Mouse (Mus musculus) neural tube, embryonic 13.5 days (tissue): ENCODE results near the gene Prkch. TPM values are rescaled to one million over a fixed set of nuclear protein-coding genes. Genes with fewer than 3 reads are reported as not detected.

ENCODE experiments used
- ATAC-seq: fragments of 200-750 bp; cut with Nextera tagmentation; 2 replicates; pipeline ENCODE4 v1.8.0; 2017; ENCODE audit warnings: low read depth, mild to moderate bottlenecking, moderate TSS enrichment, moderate library complexity
- H3K27ac ChIP-seq: fragments of 300-500 bp; sonication (generic); replicated peaks from 2 replicates; pipeline ENCODE4 v1.5.1; 2015; ENCODE audit warnings: moderate library complexity, mild to moderate bottlenecking, inconsistent platforms
- H3K27me3 ChIP-seq: fragments of 300-500 bp; sonication (generic); 2 replicates; pipeline ENCODE4 v1.6.1; 2015; ENCODE audit warnings: mild to moderate bottlenecking, inconsistent platforms
- H3K36me3 ChIP-seq: fragments of 300-500 bp; sonication (generic); 2 replicates; pipeline ENCODE4 v1.6.1; 2015; ENCODE audit warnings: mild to moderate bottlenecking, inconsistent platforms
- H3K4me1 ChIP-seq: fragments of 300-500 bp; sonication (generic); replicated peaks from 2 replicates; pipeline ENCODE4 v1.6.1; 2015; ENCODE audit warnings: inconsistent platforms
- H3K4me2 ChIP-seq: fragments of 300-500 bp; sonication (generic); 2 replicates; pipeline ENCODE4 v1.6.1; 2015; ENCODE audit warnings: inconsistent platforms, mild to moderate bottlenecking, moderate library complexity
- H3K4me3 ChIP-seq: fragments of 300-500 bp; sonication (generic); 2 replicates; pipeline ENCODE4 v1.5.1; 2015; ENCODE audit warnings: mild to moderate bottlenecking, inconsistent platforms
- H3K9ac ChIP-seq: fragments of 300-500 bp; sonication (generic); 2 replicates; pipeline ENCODE4 v1.6.1; 2015; ENCODE audit warnings: moderate library complexity, mild to moderate bottlenecking, inconsistent platforms
- H3K9me3 ChIP-seq: fragments of 300-500 bp; sonication (generic); 2 replicates; pipeline ENCODE4 v1.6.1; 2016; ENCODE audit warnings: inconsistent platforms
- WGBS: fragments of 180-500 bp; shearing (Covaris S2); methylation state at CpG from one replicate; pipeline ENCODE4 v1.1.7; 2015; 5-methylcytosine and 5-hydroxymethylcytosine counted together
- polyA plus RNA-seq: library from polyadenylated mRNA; unstranded; fragments of >200 nt; fragmentation: Nextera tagmentation; extraction: Ambion mirVana; gene quantifications from 2 replicates; pipeline ENCODE4 v1.2.1, GENCODE M21; 2015

Gene Prkch
- polyA plus RNA-seq, 1 experiment from 2014 or later, result 9.6 TPM

DNA sequence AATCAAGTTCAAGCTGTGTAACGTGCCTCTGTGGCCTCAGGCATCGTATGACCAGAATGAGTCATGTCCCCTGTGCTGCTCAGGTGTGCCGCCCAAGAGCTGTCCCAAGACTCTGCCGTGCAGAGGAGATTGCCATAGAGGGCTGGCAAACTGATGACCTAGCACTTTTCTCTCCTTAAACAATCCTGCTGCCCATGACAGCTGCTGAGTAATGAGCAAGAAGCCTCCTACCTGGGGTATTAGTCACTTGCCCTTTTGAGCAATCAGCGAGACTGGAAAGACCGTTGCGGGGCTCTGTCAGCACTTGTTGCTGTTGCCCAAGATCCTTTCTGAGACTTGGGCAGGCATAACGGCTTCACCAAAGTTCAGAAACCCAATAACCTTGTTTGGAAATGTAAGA lies 171.1 kb downstream of the Prkch start:
- WGBS, result 86% methylated on average over 8 of the region's 8 CpGs
- no peaks in the 10 kb centered on the region for H3K27me3 ChIP-seq
- no peak overlapping the region for H3K4me3 ChIP-seq
- no peaks in the 10 kb centered on the region for H3K9me3 ChIP-seq
- no peak overlapping the region for H3K4me2 ChIP-seq
- H3K9ac ChIP-seq, result no peak overlapping the region
- H3K27ac ChIP-seq, result no peak overlapping the region
- peaks cover 9% of the 10 kb centered on the region for H3K4me1 ChIP-seq
- H3K36me3 ChIP-seq, result no peaks in the 10 kb centered on the region
- ATAC-seq, result no peak

DNA sequence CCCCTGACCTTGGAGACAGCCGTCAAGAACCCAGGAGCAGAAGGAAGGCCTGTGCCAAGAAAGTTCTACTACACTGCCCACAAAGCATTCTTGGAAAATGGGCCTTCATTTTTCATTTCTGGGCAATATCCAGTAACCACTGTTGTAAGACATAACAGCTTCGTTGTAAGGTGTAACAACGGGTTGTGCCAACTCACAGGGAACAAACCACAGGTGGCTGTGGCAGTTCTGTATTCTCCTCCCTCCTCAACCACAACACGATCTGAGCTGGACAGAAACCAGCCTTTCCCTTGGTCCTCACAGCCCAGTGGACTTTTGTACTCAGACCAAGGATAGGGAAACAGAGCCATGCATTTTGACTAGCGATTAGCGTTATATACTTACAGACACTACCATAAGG lies 171.9 kb downstream of the Prkch start:
- H3K4me1 ChIP-seq, result peaks cover 9% of the 10 kb centered on the region
- no peak overlapping the region for H3K4me2 ChIP-seq
- H3K4me3 ChIP-seq, result no peak overlapping the region
- no peak overlapping the region for H3K9ac ChIP-seq
- H3K36me3 ChIP-seq, result no peaks in the 10 kb centered on the region
- no peaks in the 10 kb centered on the region for H3K27me3 ChIP-seq
- no peak overlapping the region for H3K27ac ChIP-seq
- no peak for ATAC-seq
- 94% methylated on average over 6 of the region's 6 CpGs for WGBS
- no peaks in the 10 kb centered on the region for H3K9me3 ChIP-seq

DNA sequence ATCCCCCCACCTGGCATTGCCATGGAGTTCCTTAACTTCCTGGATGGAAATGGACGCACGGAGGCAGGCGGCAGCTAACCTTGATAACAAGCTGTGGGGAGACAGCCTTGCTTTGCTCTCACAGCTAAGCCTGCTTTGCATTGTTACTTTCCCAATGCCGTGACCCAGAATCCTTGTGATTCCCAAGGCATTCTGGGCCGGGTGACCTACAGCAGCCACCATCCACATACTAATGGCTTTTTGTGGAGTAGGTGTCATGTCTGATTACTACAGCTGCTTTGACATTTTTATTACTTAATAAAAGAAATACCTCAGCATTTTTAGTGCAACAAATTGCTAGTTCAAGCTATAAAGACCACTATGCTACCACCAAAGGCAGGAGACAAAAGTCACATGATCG lies 177.4 kb downstream of the Prkch start:
- 75% methylated on average over 6 of the region's 6 CpGs for WGBS
- H3K27me3 ChIP-seq, result no peaks in the 10 kb centered on the region
- no peaks in the 10 kb centered on the region for H3K36me3 ChIP-seq
- no peak overlapping the region for H3K4me3 ChIP-seq
- H3K4me2 ChIP-seq, result no peak overlapping the region
- no peak for ATAC-seq
- no peak overlapping the region for H3K27ac ChIP-seq
- H3K9ac ChIP-seq, result no peak overlapping the region
- no peaks in the 10 kb centered on the region for H3K9me3 ChIP-seq
- no peaks in the 10 kb centered on the region for H3K4me1 ChIP-seq

DNA sequence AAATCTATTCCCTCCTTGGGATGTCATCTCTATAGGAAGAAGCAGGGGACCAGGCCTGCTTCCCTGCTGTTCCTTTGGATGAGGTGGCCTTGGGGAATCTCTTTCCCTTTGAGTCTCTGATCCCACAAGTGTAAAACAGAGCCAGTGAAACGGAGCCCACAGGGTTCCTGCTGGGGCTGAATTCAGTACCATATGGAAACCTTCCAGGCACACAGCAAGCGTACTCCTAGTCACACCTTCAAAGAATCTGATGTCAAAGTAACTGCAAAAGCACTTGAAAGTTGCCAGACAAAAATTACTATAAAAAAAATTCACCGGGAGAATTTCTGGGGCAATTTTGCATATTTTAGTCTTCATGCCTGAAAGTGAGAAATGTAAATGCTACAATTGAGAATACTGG lies 178.2 kb downstream of the Prkch start:
- H3K9ac ChIP-seq, result no peak overlapping the region
- no peak overlapping the region for H3K4me3 ChIP-seq
- no peaks in the 10 kb centered on the region for H3K4me1 ChIP-seq
- H3K36me3 ChIP-seq, result no peaks in the 10 kb centered on the region
- no peak overlapping the region for H3K27ac ChIP-seq
- no peaks in the 10 kb centered on the region for H3K9me3 ChIP-seq
- 73% methylated on average over 3 of the region's 3 CpGs for WGBS
- no peak overlapping the region for H3K4me2 ChIP-seq
- H3K27me3 ChIP-seq, result no peaks in the 10 kb centered on the region
- no peak for ATAC-seq

DNA sequence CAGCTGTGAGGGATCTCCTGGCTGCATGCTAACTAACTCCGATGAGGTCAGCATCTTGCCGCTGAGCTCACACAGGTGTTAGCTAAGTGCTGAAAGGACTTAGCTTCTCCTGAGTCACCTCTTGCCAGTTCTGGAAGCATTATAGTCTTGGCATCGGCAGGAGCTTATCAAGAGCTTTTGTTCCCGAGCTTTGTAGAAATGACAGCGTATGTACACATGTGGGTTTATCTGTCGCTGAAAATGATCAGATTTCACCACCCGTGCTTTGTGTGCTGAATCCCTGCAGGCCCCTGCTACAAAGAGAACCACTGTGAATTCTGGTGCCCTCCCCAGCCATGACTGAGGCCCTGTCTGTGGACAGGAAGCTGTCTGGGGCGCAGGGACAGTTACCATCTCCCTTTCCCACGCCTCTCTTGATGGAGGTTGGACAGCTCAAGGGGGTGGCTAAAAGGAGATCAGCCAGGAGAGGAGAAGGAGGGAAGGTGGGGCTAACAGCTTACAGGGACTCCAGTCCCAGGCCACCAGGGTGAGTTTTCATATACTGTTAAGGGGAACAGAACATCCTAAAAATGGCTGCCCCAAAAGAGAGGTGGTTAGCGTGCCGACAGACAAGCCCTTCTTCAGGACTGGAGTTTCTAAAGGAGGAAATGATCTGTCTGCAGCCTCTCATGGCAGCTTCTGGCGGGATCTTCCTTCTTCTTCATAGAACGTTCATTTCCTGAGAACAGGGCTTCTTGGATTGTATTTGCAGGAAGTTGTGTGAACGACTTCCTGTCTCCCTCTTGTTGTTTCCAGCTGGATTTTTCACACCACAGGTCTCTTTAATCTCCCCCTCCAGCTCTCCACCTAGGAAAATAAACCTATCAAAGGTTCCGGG lies 180.3 kb downstream of the Prkch start:
- Histone ChIP-seq H3K4me2 (no peak overlapping the region), H3K9ac (no peak overlapping the region), H3K9me3 (no peaks in the 10 kb centered on the region), H3K4me1 (0 out of 2 replicates have a peak, but pooled peaks cover 7% of the 10 kb centered on the region), H3K27ac (no peak overlapping the region), H3K4me3 (no peak overlapping the region), H3K27me3 (no peaks in the 10 kb centered on the region), H3K36me3 (no peaks in the 10 kb centered on the region)
- ATAC-seq, result no peak
- WGBS, result 76% methylated on average over 15 of the region's 15 CpGs

DNA sequence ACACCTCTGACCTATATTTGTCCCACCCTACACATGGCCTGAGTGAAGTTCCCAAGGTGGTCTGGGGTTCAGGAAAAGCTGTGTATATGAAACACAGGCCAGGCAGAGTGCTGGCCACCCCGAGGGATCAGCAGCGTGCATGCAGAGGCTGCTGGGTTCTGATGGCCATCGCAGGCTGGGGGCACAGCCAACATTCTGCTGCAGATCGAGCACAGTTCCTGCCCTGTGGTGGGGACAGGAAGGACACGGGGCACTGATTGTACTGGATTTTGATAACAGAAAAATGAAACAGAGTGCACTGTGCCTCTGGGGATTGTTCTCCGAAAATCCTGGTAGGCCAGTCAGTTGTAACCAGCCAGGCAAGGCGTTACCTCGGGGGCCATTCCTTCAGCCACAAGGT lies 181.6 kb downstream of the Prkch start:
- H3K4me1 ChIP-seq, result 0 out of 2 replicates have a peak, but pooled peaks cover 7% of the 10 kb centered on the region
- H3K27me3 ChIP-seq, result no peaks in the 10 kb centered on the region
- H3K9me3 ChIP-seq, result no peaks in the 10 kb centered on the region
- H3K4me2 ChIP-seq, result no peak overlapping the region
- H3K4me3 ChIP-seq, result no peak overlapping the region
- ATAC-seq, result no peak
- no peak overlapping the region for H3K27ac ChIP-seq
- 88% methylated on average over 8 of the region's 8 CpGs for WGBS
- H3K36me3 ChIP-seq, result no peaks in the 10 kb centered on the region
- no peak overlapping the region for H3K9ac ChIP-seq

DNA sequence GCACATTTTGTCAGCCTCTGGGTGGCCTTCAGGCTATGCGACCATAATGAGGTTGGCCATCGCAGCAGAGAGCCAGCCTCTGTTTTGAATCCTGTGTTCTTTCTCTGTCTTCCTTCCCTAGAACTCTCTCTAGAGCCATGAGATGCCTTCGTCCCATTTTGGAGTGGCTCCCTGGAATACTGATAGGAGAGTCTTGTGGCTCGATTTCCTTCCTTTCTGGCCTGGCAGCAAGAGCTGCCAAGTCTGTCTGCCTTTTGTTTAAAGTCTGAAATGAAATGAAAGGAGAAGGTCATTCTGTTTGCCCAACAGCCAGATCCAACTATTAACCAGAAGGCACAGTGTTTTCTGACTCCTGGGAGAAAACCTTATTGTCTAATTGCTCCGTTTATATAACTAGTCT lies 184.2 kb downstream of the Prkch start:
- ATAC-seq, result no peak
- Histone ChIP-seq H3K4me1 (0 out of 2 replicates have a peak, but pooled peaks cover 7% of the 10 kb centered on the region), H3K9ac (no peak overlapping the region), H3K36me3 (no peaks in the 10 kb centered on the region), H3K4me2 (no peak overlapping the region), H3K27me3 (no peaks in the 10 kb centered on the region), H3K27ac (no peak overlapping the region), H3K9me3 (no peaks in the 10 kb centered on the region), H3K4me3 (no peak overlapping the region)
- 75% methylated on average over 5 of the region's 5 CpGs for WGBS

DNA sequence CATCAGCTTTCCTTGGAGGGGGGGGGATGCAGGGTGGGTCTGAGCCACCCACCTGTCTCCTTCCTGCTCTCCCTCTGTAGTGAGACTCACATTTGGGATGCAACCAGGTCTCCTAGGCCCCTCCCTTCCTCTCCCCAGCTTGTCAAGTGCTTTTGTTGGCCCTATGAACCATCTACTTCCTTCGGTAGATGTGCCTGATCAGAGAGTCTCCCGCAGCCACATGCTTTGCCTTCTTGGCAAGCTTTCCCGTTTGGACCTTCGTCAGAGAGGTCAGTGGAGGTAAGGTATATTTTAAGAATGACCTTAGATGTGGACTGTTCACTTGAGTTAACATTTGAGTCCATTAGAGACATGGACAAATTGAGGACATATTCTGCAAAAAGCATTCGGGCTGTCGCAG lies 184.9 kb downstream of the Prkch start:
- Histone ChIP-seq H3K36me3 (no peaks in the 10 kb centered on the region), H3K27me3 (no peaks in the 10 kb centered on the region), H3K9me3 (no peaks in the 10 kb centered on the region), H3K4me3 (no peak overlapping the region), H3K9ac (no peak overlapping the region), H3K4me1 (0 out of 2 replicates have a peak, but pooled peaks cover 7% of the 10 kb centered on the region), H3K27ac (no peak overlapping the region), H3K4me2 (no peak overlapping the region)
- no peak for ATAC-seq
- 89% methylated on average over 6 of the region's 6 CpGs for WGBS

DNA sequence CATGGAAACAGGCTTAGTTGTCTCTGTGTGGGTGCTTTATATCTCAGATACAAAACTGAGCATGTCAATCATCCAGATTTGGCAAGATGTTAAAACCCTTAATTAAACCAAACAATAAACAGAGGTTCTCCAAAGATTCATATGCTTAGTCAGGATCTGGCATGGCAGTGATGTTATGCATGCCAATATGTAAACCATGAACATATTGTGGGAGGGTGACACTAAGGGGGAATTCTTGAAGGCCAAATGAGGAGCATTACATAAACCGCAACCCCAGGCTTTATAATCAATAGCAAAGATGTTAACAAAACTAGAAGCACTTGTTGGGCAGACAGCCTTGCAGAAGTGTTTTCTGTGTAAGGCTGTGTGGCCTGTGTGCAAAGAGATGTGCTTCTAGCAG lies 186.2 kb downstream of the Prkch start:
- Histone ChIP-seq H3K4me3 (no peak overlapping the region), H3K4me2 (no peak overlapping the region)
- ATAC-seq, result no peak

DNA sequence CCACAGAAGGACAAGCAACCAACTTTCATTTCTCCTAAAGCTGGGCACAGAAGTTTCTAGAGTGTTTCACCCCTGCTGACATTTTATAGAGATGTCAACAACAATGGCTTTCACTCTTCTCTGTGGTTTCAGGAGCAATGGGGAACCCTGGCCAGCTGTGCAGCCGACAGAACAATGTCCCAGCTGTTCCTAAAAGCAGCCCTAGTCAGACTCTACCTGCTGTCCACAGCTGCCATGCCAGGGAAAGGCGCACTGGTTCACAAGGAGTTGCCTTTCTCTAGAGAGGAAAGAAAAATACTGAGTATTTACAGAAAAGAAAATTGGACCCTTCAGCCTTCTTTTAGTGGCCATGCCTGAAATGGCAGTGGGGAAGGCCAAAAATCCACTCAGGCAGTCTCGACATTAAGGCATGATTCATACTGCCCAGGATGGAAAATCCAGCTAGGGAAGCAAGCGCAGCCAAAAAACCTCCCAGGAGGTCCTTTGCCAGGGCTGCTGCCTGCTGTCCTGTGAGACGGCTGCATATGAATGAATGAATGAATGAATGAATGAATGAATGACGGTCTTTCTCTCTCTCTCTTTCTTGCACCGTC lies 190.3 kb downstream of the Prkch start:
- 78% methylated on average over 7 of the region's 7 CpGs for WGBS
- Histone ChIP-seq H3K4me2 (no peak overlapping the region), H3K4me3 (no peak overlapping the region), H3K27me3 (no peaks in the 10 kb centered on the region), H3K4me1 (peaks cover 8% of the 10 kb centered on the region), H3K9me3 (no peaks in the 10 kb centered on the region), H3K36me3 (no peaks in the 10 kb centered on the region), H3K27ac (no peak overlapping the region), H3K9ac (no peak overlapping the region)
- ATAC-seq, result no peak

More for the DNA sequence above, 186.2 kb downstream of the Prkch start:
- no peaks in the 10 kb centered on the region for H3K9me3 ChIP-seq
- WGBS, result 100% methylated on average over 1 of the region's 1 CpGs
- no peaks in the 10 kb centered on the region for H3K27me3 ChIP-seq
- no peaks in the 10 kb centered on the region for H3K36me3 ChIP-seq
- 0 out of 2 replicates have a peak, but pooled peaks cover 7% of the 10 kb centered on the region for H3K4me1 ChIP-seq
- H3K9ac ChIP-seq, result no peak overlapping the region
- H3K27ac ChIP-seq, result no peak overlapping the region

DNA sequence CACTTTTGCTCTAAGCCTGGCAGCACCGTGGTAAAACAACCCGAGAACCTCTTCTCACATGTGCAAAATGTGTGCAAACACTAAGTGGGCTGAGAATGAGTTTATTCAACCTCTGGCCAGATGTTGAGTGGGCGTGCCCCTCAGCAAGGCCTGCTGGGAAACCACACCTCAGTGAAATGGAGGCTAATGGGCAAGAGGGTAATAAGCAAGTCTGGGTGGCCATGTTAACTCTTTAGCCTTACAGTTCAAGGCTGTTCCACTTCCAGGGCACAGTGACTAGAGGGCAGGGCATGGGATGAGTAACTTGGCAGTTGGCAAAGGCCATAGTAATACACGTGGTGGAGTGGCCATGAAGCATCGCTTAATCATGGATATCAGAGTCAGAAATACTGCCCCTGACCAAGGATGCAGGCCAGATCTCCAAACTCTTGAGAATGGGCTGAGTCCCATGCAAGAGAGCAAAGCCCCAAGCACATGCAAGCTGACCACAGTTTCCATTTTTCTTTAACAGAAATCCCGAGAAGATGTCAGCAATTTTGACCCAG lies 191.9 kb downstream of the Prkch start:
- H3K27ac ChIP-seq, result no peak overlapping the region
- no peak overlapping the region for H3K4me3 ChIP-seq
- peaks cover 9% of the 10 kb centered on the region for H3K4me1 ChIP-seq
- no peaks in the 10 kb centered on the region for H3K9me3 ChIP-seq
- no peak overlapping the region for H3K9ac ChIP-seq
- H3K27me3 ChIP-seq, result no peaks in the 10 kb centered on the region
- no peak overlapping the region for H3K4me2 ChIP-seq
- ATAC-seq, result no peak
- 85% methylated on average over 6 of the region's 6 CpGs for WGBS
- H3K36me3 ChIP-seq, result no peaks in the 10 kb centered on the region

DNA sequence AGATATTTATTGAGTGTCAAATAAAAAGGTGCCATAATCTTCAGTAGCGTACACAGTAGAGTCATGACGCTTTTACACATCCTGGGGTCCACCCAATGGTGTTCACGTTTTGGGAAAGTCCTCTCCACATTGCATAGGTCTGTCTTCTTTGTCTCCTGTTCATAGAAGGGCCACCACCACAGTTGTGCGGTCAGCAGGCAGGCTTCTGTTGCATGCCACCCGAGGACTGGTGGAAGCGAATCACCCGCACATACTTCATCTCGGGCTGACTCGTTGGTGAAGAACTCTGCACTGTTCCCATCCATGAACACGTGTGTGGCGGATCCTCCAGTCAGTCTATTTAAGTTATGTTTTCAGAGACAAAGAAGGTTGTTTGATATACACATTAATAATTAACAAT lies 193.1 kb downstream of the Prkch start:
- H3K9me3 ChIP-seq, result no peaks in the 10 kb centered on the region
- no peak for ATAC-seq

More for the DNA sequence above, 193.1 kb downstream of the Prkch start:
- H3K4me1 ChIP-seq, result peaks cover 9% of the 10 kb centered on the region
- H3K9ac ChIP-seq, result no peak overlapping the region
- H3K4me2 ChIP-seq, result no peak overlapping the region
- 94% methylated on average over 11 of the region's 11 CpGs for WGBS
- H3K4me3 ChIP-seq, result no peak overlapping the region
- H3K27ac ChIP-seq, result no peak overlapping the region
- no peaks in the 10 kb centered on the region for H3K27me3 ChIP-seq
- no peaks in the 10 kb centered on the region for H3K36me3 ChIP-seq
